Mouse (Mus musculus): ENCODE measurements at regions not wholly inside any gene's neighbourhood (a gene's known extent, or its start where the extent isn't known, plus 50 kb on each side); places are given as distances from the start of the nearest gene placed in this dataset.

DNA sequence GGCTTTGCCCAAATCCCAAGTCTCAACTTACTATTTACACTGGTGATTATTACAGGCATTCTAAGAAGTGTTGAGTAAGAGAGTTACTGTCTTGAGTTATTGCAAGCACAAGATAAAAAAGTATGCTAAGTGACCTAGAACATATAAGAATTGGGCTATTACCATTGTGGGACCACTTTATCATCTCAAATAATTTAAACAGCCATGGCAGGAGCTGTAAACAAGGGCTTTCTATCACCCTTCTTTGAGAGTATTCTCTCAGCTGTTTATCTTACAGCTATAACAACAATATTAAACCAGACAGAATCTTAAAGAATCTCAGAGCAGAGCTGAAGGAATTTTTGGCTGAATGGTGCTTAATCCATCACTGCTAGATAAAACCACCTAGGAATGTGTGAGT is 94.2 kb upstream of the Mpdz start:
- TF ChIP-seq FLI1 (IDR thresholded peaks at IDR 0.05; ENCODE audit: low read length) (no peak), GATA1 (IDR thresholded peaks at IDR 0.05; ENCODE audit: borderline replicate concordance, low read length) (no peak)
